Mouse (Mus musculus): ENCODE results near the gene Ldb2.

The Ldb2 gene

DNA sequence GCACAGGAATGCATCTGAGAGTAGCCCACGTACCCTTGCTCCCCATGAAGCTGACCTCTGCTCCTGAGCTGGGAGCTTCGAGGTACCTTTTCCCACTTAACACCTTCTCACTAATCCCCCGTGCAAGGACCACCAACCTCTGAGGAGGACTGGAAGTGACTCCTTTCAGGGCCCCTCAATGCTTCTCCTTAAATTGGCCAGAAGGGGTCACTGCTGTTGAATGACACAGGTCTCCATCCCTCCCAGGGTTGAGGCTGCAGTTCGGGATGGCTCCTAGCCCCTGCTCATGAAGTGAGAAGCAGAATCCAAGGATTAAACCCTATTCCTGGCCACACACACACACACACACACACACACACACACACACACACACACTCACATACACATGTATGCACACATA lies 323.1 kb downstream of the Ldb2 start:
- in situ Hi-C loops (cut with MboI; ENCODE audit: unreplicated experiment in 2 of 2), result no loop called here

DNA sequence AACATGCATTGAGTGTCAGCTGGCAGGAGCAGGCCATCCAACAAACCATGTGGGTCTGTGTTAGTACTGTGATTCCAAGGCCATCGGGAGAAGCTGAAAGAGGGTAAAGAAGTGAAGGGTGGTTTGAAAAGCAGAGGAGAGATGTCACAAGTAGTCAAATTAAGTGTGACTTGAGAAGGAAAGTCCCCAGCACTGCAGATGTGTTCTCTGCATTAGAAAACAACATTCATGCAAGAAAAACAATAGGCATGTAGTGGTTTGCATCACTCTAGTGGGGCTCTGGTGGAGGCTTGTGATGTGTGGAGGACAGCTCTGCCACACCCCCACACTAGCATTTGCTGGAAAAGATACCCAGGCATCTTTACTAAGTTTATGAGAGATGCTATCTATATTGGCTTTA lies 323.9 kb downstream of the Ldb2 start:
- in situ Hi-C loops (cut with MboI; ENCODE audit: unreplicated experiment in 2 of 2), result no loop called here

DNA sequence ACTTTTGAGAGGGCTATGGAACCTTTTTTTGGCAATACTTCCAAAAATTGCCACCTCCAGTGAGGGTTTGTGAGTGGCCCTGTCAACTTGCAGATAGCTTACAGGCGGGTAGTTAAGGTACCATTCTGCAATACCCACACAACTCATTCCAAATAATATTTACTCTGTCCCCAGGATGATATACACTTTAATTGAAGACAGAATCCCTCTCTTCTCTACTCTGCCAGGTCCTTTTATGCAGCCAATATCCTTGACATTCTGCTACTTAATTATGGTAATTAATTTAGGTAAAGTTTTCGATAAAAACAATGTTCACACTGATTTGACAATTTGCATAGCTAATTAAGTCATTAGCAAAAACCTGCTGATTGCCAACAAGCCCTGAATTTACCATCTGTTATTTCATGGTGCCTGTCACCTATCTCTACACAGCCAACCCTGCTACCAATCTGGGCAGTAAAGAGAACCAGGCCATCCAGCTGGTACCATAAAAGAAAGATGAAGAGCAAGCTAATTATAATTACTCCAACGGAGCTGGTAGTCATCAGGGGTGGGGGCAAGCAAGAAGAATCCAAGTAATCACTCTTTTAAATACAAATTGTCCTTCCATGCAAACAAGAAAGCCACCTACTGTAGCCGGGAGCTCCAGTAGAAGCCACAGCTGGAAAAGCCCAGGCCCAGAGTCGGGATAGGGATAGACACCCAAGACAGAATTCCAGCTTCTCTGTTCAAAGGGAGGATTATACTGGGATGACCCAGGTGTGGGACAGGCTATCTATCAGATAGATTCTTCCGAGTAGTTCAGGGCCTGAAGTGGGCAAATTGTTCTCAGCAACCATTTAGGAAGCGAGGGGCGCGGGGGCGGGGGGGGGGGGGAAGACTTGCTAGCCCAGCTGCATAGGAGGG lies 325.4 kb downstream of the Ldb2 start:
- in situ Hi-C loops (cut with MboI; ENCODE audit: unreplicated experiment in 2 of 2), result no loop called here

DNA sequence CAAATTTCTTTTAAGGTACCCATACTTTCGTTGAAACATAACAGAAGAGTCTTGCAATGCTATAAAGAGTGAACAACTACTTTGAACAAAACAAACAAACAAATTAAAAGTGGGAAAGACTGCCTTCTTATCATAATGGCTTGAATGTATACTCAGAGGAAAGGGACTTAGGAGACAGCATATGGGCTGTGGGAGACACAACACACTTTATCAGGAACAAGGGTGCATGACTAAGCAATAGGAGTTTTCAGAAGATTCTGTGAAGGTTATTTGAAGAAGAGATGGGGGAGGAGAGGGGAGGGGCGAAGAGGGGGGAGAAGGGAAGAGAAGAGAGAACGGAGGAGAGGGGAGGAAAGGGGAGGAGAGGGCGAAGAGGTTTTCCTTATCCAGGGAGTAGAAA lies 334.2 kb downstream of the Ldb2 start:
- in situ Hi-C loops (cut with MboI; ENCODE audit: unreplicated experiment in 2 of 2), result no loop called here
